Mouse (Mus musculus) forebrain, embryonic 15.5 days (tissue): ENCODE results near the gene Pde4d. TPM values are rescaled to one million over a fixed set of nuclear protein-coding genes. Genes with fewer than 3 reads are reported as not detected.

Source experiments
- ATAC-seq: fragments of 200-750 bp; cut with Nextera tagmentation; replicated peaks from 2 replicates; pipeline ENCODE4 v1.8.0; 2017; ENCODE audit warnings: mild to moderate bottlenecking, moderate TSS enrichment, moderate library complexity
- H3K27ac ChIP-seq: fragments of 300-500 bp; sonication (generic); replicated peaks from 2 replicates; pipeline ENCODE4 v1.5.1; 2015; ENCODE audit warnings: mild to moderate bottlenecking, inconsistent platforms
- H3K27me3 ChIP-seq: fragments of 300-500 bp; sonication (generic); 2 replicates; pipeline ENCODE4 v1.6.1; 2015; ENCODE audit warnings: inconsistent platforms
- H3K36me3 ChIP-seq: fragments of 300-500 bp; sonication (generic); 2 replicates; pipeline ENCODE4 v1.6.1; 2015; ENCODE audit warnings: mild to moderate bottlenecking, inconsistent platforms
- H3K4me1 ChIP-seq: fragments of 300-500 bp; sonication (generic); 2 replicates; pipeline ENCODE4 v1.6.1; 2015; ENCODE audit warnings: inconsistent platforms
- H3K4me2 ChIP-seq: fragments of 300-500 bp; sonication (generic); replicated peaks from 2 replicates; pipeline ENCODE4 v1.6.1; 2015; ENCODE audit warnings: mild to moderate bottlenecking, inconsistent platforms
- H3K4me3 ChIP-seq: fragments of 300-500 bp; sonication (generic); 2 replicates; pipeline ENCODE4 v1.5.1; 2015; ENCODE audit warnings: mild to moderate bottlenecking, inconsistent platforms
- H3K9ac ChIP-seq: fragments of 300-500 bp; sonication (generic); replicated peaks from 2 replicates; pipeline ENCODE4 v1.6.1; 2015; ENCODE audit warnings: mild to moderate bottlenecking, inconsistent platforms
- H3K9me3 ChIP-seq: fragments of 300-500 bp; sonication (generic); 2 replicates; pipeline ENCODE4 v1.6.1; 2016; ENCODE audit warnings: inconsistent platforms
- WGBS: fragments of 180-500 bp; shearing (Covaris S2); methylation state at CpG from one replicate; pipeline ENCODE4 v1.1.7; 2015; ENCODE audit warnings: mixed read lengths; 5-methylcytosine and 5-hydroxymethylcytosine counted together
- microRNA counts: library from miRNA; unstranded; fragments of <30 nt; microRNA quantifications from one replicate; lab custom pipeline; 2016
- microRNA-seq: library from miRNA; unstranded; fragments of <30 nt; microRNA quantifications from one replicate; pipeline ENCODE4, GENCODE M21; 2016
- polyA plus RNA-seq: library from polyadenylated mRNA; unstranded; fragments of >200 nt; fragmentation: Nextera tagmentation; extraction: Ambion mirVana; gene quantifications from 2 replicates; pipeline ENCODE4 v1.2.1, GENCODE M21; 2015

Pde4d gene
- polyA plus RNA-seq, 1 experiment from 2014 or later = 16.3 TPM

GRCm38 (mm10) chr13:109994240-109994764 is 1544.6 kb downstream of the Pde4d start:
- Histone ChIP-seq H3K4me2 (no peak overlapping the region), H3K9ac (no peak overlapping the region), H3K36me3 (no peaks in the 10 kb centered on the region), H3K4me1 (peaks cover 9% of the 10 kb centered on the region; the same call in 1 of the 2 replicates), H3K27me3 (no peaks in the 10 kb centered on the region), H3K4me3 (no peak overlapping the region), H3K9me3 (no peaks in the 10 kb centered on the region), H3K27ac (no peak overlapping the region)
- no peak for ATAC-seq
- WGBS = 90% methylated on average over 3 of the region's 3 CpGs

- Histone ChIP-seq H3K9me3 (no peaks in the 10 kb centered on the region), H3K27me3 (no peaks in the 10 kb centered on the region), H3K4me1 (no peaks in the 10 kb centered on the region), H3K4me2 (no peak overlapping the region), H3K27ac (no peak overlapping the region), H3K4me3 (no peak overlapping the region), H3K36me3 (no peaks in the 10 kb centered on the region), H3K9ac (no peak overlapping the region)
- ATAC-seq = no peak
- 91% methylated on average over 3 of the region's 3 CpGs for WGBS
These were observed 1552.3 kb downstream of the Pde4d start for GRCm38 (mm10) chr13:110002081-110002480.

MicroRNAs encoded within 50 kb of the gene (microRNA counts, 519-probe panel; counts per million panel counts)
- microRNA mmu-miR-1904 (lab: Ali Mortazavi, UCI) (2,065 counts per million, percentile 28 among the panel's probes with 10 or more counts), microRNA mmu-miR-582-3p (lab: Ali Mortazavi, UCI) (not detected), microRNA mmu-miR-582-5p (lab: Ali Mortazavi, UCI) (1,774 counts per million, percentile 14 among the panel's probes with 10 or more counts)

Small RNA genes lying within 50 kb of the gene (microRNA-seq; reads per million reads assigned to microRNA genes)
- gene Mir1904 = not detected
- gene Mir582 = 10.8 reads per million, percentile 26 among the genes with 10 or more reads in this experiment

Other genes with a start within 250 kb of the Pde4d start
- 1.5 and 1.7 TPM in 2 replicates for gene Elovl7, start 235.5 kb upstream of the Pde4d start, polyA plus RNA-seq
- gene Depdc1b, start 133.6 kb upstream of the Pde4d start, polyA plus RNA-seq = 7.8 and 8.0 TPM in 2 replicates